8 mouse cellular contexts compared by ENCODE assay signal in genomic region chr4:134467435-134468214, GRCm38 (mm10). TPM values are rescaled to one million over a fixed set of nuclear protein-coding genes. Genes with fewer than 3 reads are reported as not detected.
DNase-seq lines count a peak whose midpoint lies in the region; ATAC-seq and TF ChIP-seq lines count a peak whose summit lies in the region.

No protein-coding gene starts in this region.

- peak; percentile 69 for DNase-seq in 416B (ENCODE audit: low read depth)
- DNase-seq in MN1 (ENCODE audit: low spot score): peak; percentile 57
- peak; percentile 72 for DNase-seq in hindbrain, embryonic 11.5 days (ENCODE audit: low spot score)
- peak; percentile 31 for DNase-seq in liver, postnatal 0 days
- no peak for DNase-seq in gastrocnemius, postnatal 4 days (ENCODE audit: low spot score in 2 of 2)
- DNase-seq in layer of hippocampus, postnatal 14 days (ENCODE audit: low spot score in 2 of 2): no peak

- peak overlapping the region; percentile 91 for H3K4me2 ChIP-seq in embryonic facial prominence, embryonic 15.5 days (replicated peaks)
- peak overlapping the region; percentile 95 for H3K4me2 ChIP-seq in hindbrain, embryonic 11.5 days (replicated peaks; ENCODE audit: low read depth, low read length)
- peak overlapping the region; percentile 96 for H3K4me2 ChIP-seq in liver, postnatal 0 days (ENCODE audit: low read depth, low read length)
- peak overlapping the region; percentile 91 for H3K4me2 ChIP-seq in neural tube, embryonic 15.5 days

- no peak for TF ChIP-seq EP300 in liver, postnatal 0 days (IDR thresholded peaks at IDR 0.05; ENCODE audit: low read depth)

- WGBS in embryonic facial prominence, embryonic 15.5 days: under 1% methylated on average over 31 of the region's 31 CpGs
- 1% methylated on average over 31 of the region's 31 CpGs for WGBS in hindbrain, embryonic 11.5 days
- under 1% methylated on average over 31 of the region's 31 CpGs for WGBS in liver, postnatal 0 days (ENCODE audit: insufficient replicate concordance)
- WGBS in neural tube, embryonic 15.5 days: under 1% methylated on average over 31 of the region's 31 CpGs

- peak overlapping the region; percentile 94 for H3K4me3 ChIP-seq in embryonic facial prominence, embryonic 15.5 days (replicated peaks)
- peak overlapping the region; percentile 96 for H3K4me3 ChIP-seq in hindbrain, embryonic 11.5 days (ENCODE audit: low read depth, low read length)
- peak overlapping the region; percentile 83 for H3K4me3 ChIP-seq in liver, postnatal 0 days (ENCODE audit: low read depth, low read length)
- H3K4me3 ChIP-seq in neural tube, embryonic 15.5 days (replicated peaks): peak overlapping the region; percentile 70

- H3K27me3 ChIP-seq in embryonic facial prominence, embryonic 15.5 days: no peaks in the 10 kb centered on the region
- no peaks in the 10 kb centered on the region for H3K27me3 ChIP-seq in hindbrain, embryonic 11.5 days (ENCODE audit: control insufficient read depth, insufficient read depth, low read length)
- no peaks in the 10 kb centered on the region for H3K27me3 ChIP-seq in liver, postnatal 0 days (ENCODE audit: insufficient read depth, low read length)
- no peaks in the 10 kb centered on the region for H3K27me3 ChIP-seq in neural tube, embryonic 15.5 days (replicated peaks)

- H3K9me3 ChIP-seq in embryonic facial prominence, embryonic 15.5 days (replicated peaks): no peaks in the 10 kb centered on the region
- no peaks in the 10 kb centered on the region for H3K9me3 ChIP-seq in hindbrain, embryonic 11.5 days (ENCODE audit: control insufficient read depth, low read length)
- no peaks in the 10 kb centered on the region for H3K9me3 ChIP-seq in liver, postnatal 0 days (ENCODE audit: low read length)
- H3K9me3 ChIP-seq in neural tube, embryonic 15.5 days (replicated peaks): no peaks in the 10 kb centered on the region

- TF ChIP-seq CTCF in liver, postnatal 0 days (IDR thresholded peaks at IDR 0.05; ENCODE audit: low read depth): no peak

- H3K4me1 ChIP-seq in embryonic facial prominence, embryonic 15.5 days: peaks cover 14% of the 10 kb centered on the region
- H3K4me1 ChIP-seq in hindbrain, embryonic 11.5 days (replicated peaks; ENCODE audit: control insufficient read depth, insufficient read depth, low read length): 0 out of 2 replicates have a peak, but pooled peaks cover 3% of the 10 kb centered on the region
- H3K4me1 ChIP-seq in liver, postnatal 0 days (ENCODE audit: insufficient read depth): peaks cover 21% of the 10 kb centered on the region
- peaks cover 38% of the 10 kb centered on the region for H3K4me1 ChIP-seq in neural tube, embryonic 15.5 days

- H3K27ac ChIP-seq in embryonic facial prominence, embryonic 15.5 days (replicated peaks): peak overlapping the region; percentile 94
- H3K27ac ChIP-seq in hindbrain, embryonic 11.5 days (ENCODE audit: low read depth, low read length): peak overlapping the region; percentile 98
- no peak overlapping the region; the same call in 1 of the 2 replicates for H3K27ac ChIP-seq in liver, postnatal 0 days (ENCODE audit: low read depth)
- H3K27ac ChIP-seq in neural tube, embryonic 15.5 days (replicated peaks): peak overlapping the region; percentile 94

- ATAC-seq in embryonic facial prominence, embryonic 15.5 days (ENCODE audit: insufficient number of reproducible peaks, low FRiP score, low TSS enrichment, low read depth): peak; percentile 13; the same call in 1 of the 2 replicates
- ATAC-seq in hindbrain, embryonic 11.5 days (ENCODE audit: low FRiP score): peak; percentile 46
- peak; percentile 15 for ATAC-seq in liver, postnatal 0 days
- peak; percentile 39 for ATAC-seq in neural tube, embryonic 15.5 days (ENCODE audit: low FRiP score)

- peaks cover 17% of the 10 kb centered on the region for H3K36me3 ChIP-seq in embryonic facial prominence, embryonic 15.5 days
- peaks cover 8% of the 10 kb centered on the region; the same call in 1 of the 2 replicates for H3K36me3 ChIP-seq in hindbrain, embryonic 11.5 days (ENCODE audit: control insufficient read depth, insufficient read depth, low read length)
- H3K36me3 ChIP-seq in liver, postnatal 0 days (replicated peaks; ENCODE audit: insufficient read depth, low read length): peaks cover 17% of the 10 kb centered on the region
- peaks cover 12% of the 10 kb centered on the region for H3K36me3 ChIP-seq in neural tube, embryonic 15.5 days

- peak overlapping the region; percentile 53; the same call in 1 of the 2 replicates for H3K9ac ChIP-seq in embryonic facial prominence, embryonic 15.5 days
- peak overlapping the region; percentile 99 for H3K9ac ChIP-seq in hindbrain, embryonic 11.5 days (ENCODE audit: low read depth, low read length)
- peak overlapping the region; percentile 83 for H3K9ac ChIP-seq in liver, postnatal 0 days (replicated peaks)
- H3K9ac ChIP-seq in neural tube, embryonic 15.5 days (replicated peaks): peak overlapping the region; percentile 83

RNA-seq across cellular contexts. Expression of gene Stmn1, which starts 0.5 kb away (rescaled TPM):
- polyA plus RNA-seq in embryonic facial prominence, embryonic 15.5 days (2015; fragmentation: Nextera tagmentation; extraction: Ambion mirVana): 1,403 and 1,438 TPM in 2 replicates
- polyA plus RNA-seq in hindbrain, embryonic 11.5 days (2014; fragmentation: Nextera tagmentation; extraction: Ambion mirVana): 4,486 and 4,492 TPM in 2 replicates
- 249 and 258 TPM in 2 replicates for polyA plus RNA-seq in liver, postnatal 0 days (2015; fragmentation: Nextera tagmentation; extraction: Ambion mirVana)
- polyA plus RNA-seq in neural tube, embryonic 15.5 days (2015; fragmentation: Nextera tagmentation; extraction: Ambion mirVana): 4,048 and 4,915 TPM in 2 replicates
- 100 to 1,000 TPM; 152 to 171 TPM for total RNA-seq in gastrocnemius, postnatal 4 days (2021)
- 100 to 1,000 TPM; 425 to 454 TPM for total RNA-seq in layer of hippocampus, postnatal 14 days (2021)

RNA-seq across cellular contexts. Expression of gene Paqr7, which starts 28.9 kb away (rescaled TPM):
- 5.7 and 7.2 TPM in 2 replicates for polyA plus RNA-seq in embryonic facial prominence, embryonic 15.5 days (2015; fragmentation: Nextera tagmentation; extraction: Ambion mirVana)
- 1.7 and 2.5 TPM in 2 replicates for polyA plus RNA-seq in hindbrain, embryonic 11.5 days (2014; fragmentation: Nextera tagmentation; extraction: Ambion mirVana)
- 12.4 and 17.8 TPM in 2 replicates for polyA plus RNA-seq in liver, postnatal 0 days (2015; fragmentation: Nextera tagmentation; extraction: Ambion mirVana)
- polyA plus RNA-seq in neural tube, embryonic 15.5 days (2015; fragmentation: Nextera tagmentation; extraction: Ambion mirVana): 30.5 and 35.2 TPM in 2 replicates
- total RNA-seq in gastrocnemius, postnatal 4 days (2021): 1 to 10 TPM; 4.8 to 6.3 TPM
- 10 to 100 TPM; 47.7 to 54.8 TPM for total RNA-seq in layer of hippocampus, postnatal 14 days (2021)

RNA-seq across cellular contexts. Expression of gene Aunip, which starts 43.2 kb away (rescaled TPM):
- 8.8 and 8.9 TPM in 2 replicates for polyA plus RNA-seq in embryonic facial prominence, embryonic 15.5 days (2015; fragmentation: Nextera tagmentation; extraction: Ambion mirVana)
- 4.4 and 6.1 TPM in 2 replicates for polyA plus RNA-seq in hindbrain, embryonic 11.5 days (2014; fragmentation: Nextera tagmentation; extraction: Ambion mirVana)
- polyA plus RNA-seq in liver, postnatal 0 days (2015; fragmentation: Nextera tagmentation; extraction: Ambion mirVana): 6.9 and 7.1 TPM in 2 replicates
- 1.8 and 5.4 TPM in 2 replicates for polyA plus RNA-seq in neural tube, embryonic 15.5 days (2015; fragmentation: Nextera tagmentation; extraction: Ambion mirVana)
- 1 to 10 TPM; 1.9 to 2.1 TPM for total RNA-seq in gastrocnemius, postnatal 4 days (2021)
- total RNA-seq in layer of hippocampus, postnatal 14 days (2021): under 1 TPM; 0.31 to 0.69 TPM

Comparison
In these comparisons a context has a peak if more than half of its experiments do, and no peak if none do; other contexts are left out.
1. DNase-seq: peak in 416B (single experiment), MN1 (single experiment), hindbrain, embryonic 11.5 days (single experiment) and liver, postnatal 0 days (single experiment); none in gastrocnemius, postnatal 4 days (0 of 2) and layer of hippocampus, postnatal 14 days (0 of 2).
2. Peak in every context shown above with its lines, with median percentiles within 50 percentile points of each other: ATAC-seq, H3K4me2 ChIP-seq, H3K4me3 ChIP-seq and H3K9ac ChIP-seq.